Mouse (Mus musculus) forebrain, embryonic 12.5 days (tissue): ENCODE results near the gene Ctnnbip1. TPM values are rescaled to one million over a fixed set of nuclear protein-coding genes. Genes with fewer than 3 reads are reported as not detected.

Experiments
- ATAC-seq: fragments of 200-750 bp; cut with Nextera tagmentation; 2 replicates; pipeline ENCODE4 v1.8.0; 2017; ENCODE audit warnings: moderate TSS enrichment; ENCODE audit not compliant: low FRiP score
- H3K27ac ChIP-seq: fragments of 300-500 bp; sonication (generic); 2 replicates; pipeline ENCODE4 v1.5.1; 2016; ENCODE audit warnings: mild to moderate bottlenecking
- H3K27me3 ChIP-seq: fragments of 300-500 bp; sonication (generic); 2 replicates; pipeline ENCODE4 v1.6.1; 2016; ENCODE audit warnings: mild to moderate bottlenecking
- H3K36me3 ChIP-seq: fragments of 300-500 bp; sonication (generic); replicated peaks from 2 replicates; pipeline ENCODE4 v1.6.1; 2016; ENCODE audit warnings: mild to moderate bottlenecking
- H3K4me1 ChIP-seq: fragments of 300-500 bp; sonication (generic); 2 replicates; pipeline ENCODE4 v1.6.1; 2016
- H3K4me2 ChIP-seq: fragments of 300-500 bp; sonication (generic); 2 replicates; pipeline ENCODE4 v1.6.1; 2016; ENCODE audit warnings: mild to moderate bottlenecking, moderate library complexity
- H3K4me3 ChIP-seq: fragments of 300-500 bp; sonication (generic); replicated peaks from 2 replicates; pipeline ENCODE4 v1.5.1; 2016; ENCODE audit warnings: mild to moderate bottlenecking
- H3K9ac ChIP-seq: fragments of 300-500 bp; sonication (generic); 2 replicates; pipeline ENCODE4 v1.6.1; 2016; ENCODE audit warnings: mild to moderate bottlenecking
- H3K9me3 ChIP-seq: fragments of 300-500 bp; sonication (generic); 2 replicates; pipeline ENCODE4 v1.6.1; 2016
- WGBS: fragments of 180-500 bp; shearing (Covaris S2); methylation state at CpG from one replicate; pipeline ENCODE4 v1.1.7; 2016; 5-methylcytosine and 5-hydroxymethylcytosine counted together
- polyA plus RNA-seq: library from polyadenylated mRNA; unstranded; fragments of >200 nt; fragmentation: Nextera tagmentation; extraction: Ambion mirVana; gene quantifications from 2 replicates; pipeline ENCODE4 v1.2.1, GENCODE M21; 2016

Ctnnbip1 gene
- polyA plus RNA-seq, 1 experiment from 2014 or later, result 83.9 TPM

- ATAC-seq, result peak; percentile 21; the same call in 1 of the 2 replicates
- Histone ChIP-seq H3K27me3 (0 out of 2 replicates have a peak, but pooled peaks cover 7% of the 10 kb centered on the region), H3K9me3 (no peaks in the 10 kb centered on the region), H3K9ac (no peak overlapping the region), H3K4me2 (no peak overlapping the region), H3K4me1 (peaks cover 50% of the 10 kb centered on the region), H3K4me3 (no peak overlapping the region), H3K27ac (peak overlapping the region; percentile 60), H3K36me3 (no peaks in the 10 kb centered on the region)
- WGBS, result 7% methylated on average over 8 of the region's 8 CpGs
Observed at GRCm38 (mm10) chr4:149567432-149568026, 49.5 kb downstream of the Ctnnbip1 start.

GRCm38 (mm10) chr4:149568622-149569021 lies 50.6 kb downstream of the Ctnnbip1 start:
- H3K9me3 ChIP-seq, result no peaks in the 10 kb centered on the region
- no peak overlapping the region for H3K27ac ChIP-seq
- no peak overlapping the region for H3K4me3 ChIP-seq
- H3K9ac ChIP-seq, result no peak overlapping the region
- H3K27me3 ChIP-seq, result peaks cover 13% of the 10 kb centered on the region; the same call in 1 of the 2 replicates
- 67% methylated on average over 6 of the region's 6 CpGs for WGBS
- H3K4me1 ChIP-seq, result peaks cover 40% of the 10 kb centered on the region
- H3K4me2 ChIP-seq, result no peak overlapping the region
- ATAC-seq, result no peak
- H3K36me3 ChIP-seq, result no peaks in the 10 kb centered on the region

- H3K4me2 ChIP-seq, result no peak overlapping the region
- WGBS, result 91% methylated on average over 6 of the region's 6 CpGs
- no peak for ATAC-seq
- no peak overlapping the region for H3K4me3 ChIP-seq
- peaks cover 14% of the 10 kb centered on the region; the same call in 1 of the 2 replicates for H3K27me3 ChIP-seq
- peaks cover 37% of the 10 kb centered on the region for H3K4me1 ChIP-seq
- no peak overlapping the region for H3K9ac ChIP-seq
- no peaks in the 10 kb centered on the region for H3K36me3 ChIP-seq
- no peaks in the 10 kb centered on the region for H3K9me3 ChIP-seq
- no peak overlapping the region for H3K27ac ChIP-seq
Observed at GRCm38 (mm10) chr4:149569781-149570497, 51.9 kb downstream of the Ctnnbip1 start.

- H3K27ac ChIP-seq, result no peak overlapping the region
- no peak overlapping the region for H3K9ac ChIP-seq
- no peak overlapping the region for H3K4me3 ChIP-seq
- H3K4me2 ChIP-seq, result no peak overlapping the region
- peaks cover 32% of the 10 kb centered on the region for H3K4me1 ChIP-seq
- no peaks in the 10 kb centered on the region for H3K36me3 ChIP-seq
- peaks cover 14% of the 10 kb centered on the region; the same call in 1 of the 2 replicates for H3K27me3 ChIP-seq
- H3K9me3 ChIP-seq, result no peaks in the 10 kb centered on the region
- WGBS, result 83% methylated on average over 4 of the region's 4 CpGs
- ATAC-seq, result no peak
Observed at GRCm38 (mm10) chr4:149570498-149570863, 52.4 kb downstream of the Ctnnbip1 start.

- H3K4me3 ChIP-seq, result no peak overlapping the region
- H3K4me1 ChIP-seq, result peaks cover 38% of the 10 kb centered on the region
- H3K27ac ChIP-seq, result no peak overlapping the region
- H3K36me3 ChIP-seq, result no peaks in the 10 kb centered on the region
- WGBS, result 87% methylated on average over 5 of the region's 5 CpGs
- H3K27me3 ChIP-seq, result peaks cover 14% of the 10 kb centered on the region; the same call in 1 of the 2 replicates
- H3K9me3 ChIP-seq, result no peaks in the 10 kb centered on the region
- no peak for ATAC-seq
- no peak overlapping the region for H3K4me2 ChIP-seq
- no peak overlapping the region for H3K9ac ChIP-seq
Observed at GRCm38 (mm10) chr4:149571209-149571608, 53.2 kb downstream of the Ctnnbip1 start.

GRCm38 (mm10) chr4:149571651-149572149 lies 53.7 kb downstream of the Ctnnbip1 start:
- no peak overlapping the region for H3K27ac ChIP-seq
- H3K36me3 ChIP-seq, result no peaks in the 10 kb centered on the region
- H3K4me2 ChIP-seq, result no peak overlapping the region
- peaks cover 41% of the 10 kb centered on the region for H3K4me1 ChIP-seq
- H3K9ac ChIP-seq, result no peak overlapping the region
- H3K27me3 ChIP-seq, result peaks cover 17% of the 10 kb centered on the region; the same call in 1 of the 2 replicates
- ATAC-seq, result no peak
- H3K4me3 ChIP-seq, result no peak overlapping the region
- 57% methylated on average over 8 of the region's 8 CpGs for WGBS
- H3K9me3 ChIP-seq, result no peaks in the 10 kb centered on the region

- peaks cover 24% of the 10 kb centered on the region; the same call in 1 of the 2 replicates for H3K27me3 ChIP-seq
- H3K27ac ChIP-seq, result no peak overlapping the region
- no peak for ATAC-seq
- H3K4me2 ChIP-seq, result no peak overlapping the region
- WGBS, result 37% methylated on average over 5 of the region's 9 CpGs
- H3K9me3 ChIP-seq, result no peaks in the 10 kb centered on the region
- H3K4me3 ChIP-seq, result no peak overlapping the region
- H3K4me1 ChIP-seq, result peaks cover 42% of the 10 kb centered on the region
- no peaks in the 10 kb centered on the region for H3K36me3 ChIP-seq
- H3K9ac ChIP-seq, result no peak overlapping the region
Observed at GRCm38 (mm10) chr4:149572446-149572845, 54.4 kb downstream of the Ctnnbip1 start.

- Histone ChIP-seq H3K4me1 (peaks cover 41% of the 10 kb centered on the region), H3K27ac (no peak overlapping the region)
- no peak for ATAC-seq
Observed at GRCm38 (mm10) chr4:149572851-149573250, 54.8 kb downstream of the Ctnnbip1 start.

GRCm38 (mm10) chr4:149574391-149574821 lies 56.4 kb downstream of the Ctnnbip1 start:
- Histone ChIP-seq H3K4me1 (peaks cover 49% of the 10 kb centered on the region), H3K9ac (no peak overlapping the region), H3K4me3 (no peak overlapping the region), H3K27me3 (peaks cover 26% of the 10 kb centered on the region; the same call in 1 of the 2 replicates), H3K27ac (no peak overlapping the region), H3K36me3 (no peaks in the 10 kb centered on the region), H3K9me3 (no peaks in the 10 kb centered on the region), H3K4me2 (no peak overlapping the region)
- WGBS, result 71% methylated on average over 14 of the region's 14 CpGs
- no peak for ATAC-seq

More at GRCm38 (mm10) chr4:149572851-149573250, 54.8 kb downstream of the Ctnnbip1 start:
- Histone ChIP-seq H3K4me3 (no peak overlapping the region), H3K9me3 (no peaks in the 10 kb centered on the region), H3K9ac (no peak overlapping the region), H3K4me2 (no peak overlapping the region), H3K36me3 (no peaks in the 10 kb centered on the region), H3K27me3 (peaks cover 26% of the 10 kb centered on the region; the same call in 1 of the 2 replicates)
- WGBS, result 61% methylated on average over 8 of the region's 8 CpGs

- Histone ChIP-seq H3K27me3 (peaks cover 26% of the 10 kb centered on the region; the same call in 1 of the 2 replicates), H3K9ac (no peak overlapping the region), H3K4me2 (no peak overlapping the region), H3K9me3 (no peaks in the 10 kb centered on the region), H3K36me3 (no peaks in the 10 kb centered on the region), H3K27ac (no peak overlapping the region), H3K4me1 (peaks cover 49% of the 10 kb centered on the region), H3K4me3 (no peak overlapping the region)
- ATAC-seq, result no peak
- WGBS, result 52% methylated on average over 9 of the region's 9 CpGs
Observed at GRCm38 (mm10) chr4:149576061-149576460, 58.0 kb downstream of the Ctnnbip1 start.

- peaks cover 23% of the 10 kb centered on the region; the same call in 1 of the 2 replicates for H3K27me3 ChIP-seq
- no peak overlapping the region for H3K4me2 ChIP-seq
- no peak overlapping the region for H3K4me3 ChIP-seq
- 18% methylated on average over 4 of the region's 4 CpGs for WGBS
- H3K27ac ChIP-seq, result peak overlapping the region; percentile 48; the same call in 1 of the 2 replicates
- ATAC-seq, result 0 out of 2 replicates have a peak, but pooled peaks have one; percentile 13
- H3K9ac ChIP-seq, result 0 out of 2 replicates have a peak overlapping the region, but pooled peaks have one; percentile 9
- H3K4me1 ChIP-seq, result peaks cover 41% of the 10 kb centered on the region
- H3K9me3 ChIP-seq, result no peaks in the 10 kb centered on the region
- no peaks in the 10 kb centered on the region for H3K36me3 ChIP-seq
Observed at GRCm38 (mm10) chr4:149576993-149577548, 59.0 kb downstream of the Ctnnbip1 start.

GRCm38 (mm10) chr4:149578085-149578681 lies 60.1 kb downstream of the Ctnnbip1 start:
- H3K27ac ChIP-seq, result peak overlapping the region; percentile 25; the same call in 1 of the 2 replicates
- no peaks in the 10 kb centered on the region for H3K9me3 ChIP-seq
- ATAC-seq, result no peak
- H3K4me2 ChIP-seq, result no peak overlapping the region
- peaks cover 35% of the 10 kb centered on the region for H3K4me1 ChIP-seq
- H3K36me3 ChIP-seq, result no peaks in the 10 kb centered on the region
- H3K27me3 ChIP-seq, result peaks cover 17% of the 10 kb centered on the region; the same call in 1 of the 2 replicates
- no peak overlapping the region for H3K9ac ChIP-seq
- WGBS, result 67% methylated on average over 13 of the region's 13 CpGs
- H3K4me3 ChIP-seq, result no peak overlapping the region
